8 mouse cellular contexts compared by ENCODE assay signal in genomic region chr6:119902204-119903080, GRCm38 (mm10). TPM values are rescaled to one million over a fixed set of nuclear protein-coding genes. Genes with fewer than 3 reads are reported as not detected.
DNase-seq lines count a peak whose midpoint lies in the region; ATAC-seq and TF ChIP-seq lines count a peak whose summit lies in the region.

Rad52 (plus strand) TSS chr6:119902698.

- peaks cover 14% of the 10 kb centered on the region for H3K4me1 ChIP-seq in hindbrain, embryonic 10.5 days (replicated peaks)
- peaks cover 5% of the 10 kb centered on the region for H3K4me1 ChIP-seq in lung, postnatal 0 days (ENCODE audit: insufficient read depth, low read depth, low read length)

- H3K9ac ChIP-seq in lung, postnatal 0 days (replicated peaks; ENCODE audit: low read depth), result peak within 1 kb of the TSS; percentile 87

- H3K4me3 ChIP-seq in hindbrain, embryonic 10.5 days, result peak within 1 kb of the TSS; percentile 95
- H3K4me3 ChIP-seq in lung, postnatal 0 days (ENCODE audit: low read depth, low read length), result peak within 1 kb of the TSS; percentile 74

- H3K9me3 ChIP-seq in hindbrain, embryonic 10.5 days, result no peaks in the 10 kb centered on the region
- H3K9me3 ChIP-seq in lung, postnatal 0 days (ENCODE audit: low read length), result no peaks in the 10 kb centered on the region

- no peaks in the 10 kb centered on the region for H3K27me3 ChIP-seq in hindbrain, embryonic 10.5 days (ENCODE audit: insufficient read depth, poor library complexity, severe bottlenecking)
- H3K27me3 ChIP-seq in lung, postnatal 0 days (replicated peaks; ENCODE audit: insufficient read depth, low read length), result no peaks in the 10 kb centered on the region

- H3K27ac ChIP-seq in hindbrain, embryonic 10.5 days, result peak within 1 kb of the TSS; percentile 95
- peak within 1 kb of the TSS; percentile 92 for H3K27ac ChIP-seq in lung, postnatal 0 days (ENCODE audit: low read length)

- 1% methylated on average over 67 of the region's 67 CpGs for WGBS in hindbrain, embryonic 10.5 days
- WGBS in lung, postnatal 0 days, result 2% methylated on average over 66 of the region's 67 CpGs

- peak; percentile 89 for DNase-seq in MEL-GATA-1-ER (ENCODE audit: extremely low read depth, low read depth)
- peak; percentile 87 for DNase-seq in cerebellum, adult 8-10 months
- peak; percentile 90 for DNase-seq in hindbrain, embryonic 10.5 days (ENCODE audit: low spot score)
- DNase-seq in layer of hippocampus, adult 9-11 months, result peak; percentile 88
- DNase-seq in lung, postnatal 0 days (ENCODE audit: low spot score), result peak; percentile 97
- DNase-seq in ovary, postnatal 14 days (ENCODE audit: low spot score), result peak; percentile 69
- DNase-seq in thymus, postnatal 14 days, result peak; percentile 88

- ATAC-seq in frontal cortex, adult (ENCODE audit: low TSS enrichment), result peak; percentile 79
- ATAC-seq in lung, postnatal 0 days, result peak; percentile 89

- TF ChIP-seq EP300 in lung, postnatal 0 days (IDR thresholded peaks at IDR 0.05), result peak; percentile 43

- H3K36me3 ChIP-seq in hindbrain, embryonic 10.5 days, result peaks cover 16% of the 10 kb centered on the region
- H3K36me3 ChIP-seq in lung, postnatal 0 days (ENCODE audit: insufficient read depth, low read length), result no peaks in the 10 kb centered on the region

- H3K4me2 ChIP-seq in lung, postnatal 0 days (replicated peaks; ENCODE audit: low read depth, low read length), result peak within 1 kb of the TSS; percentile 78

- no peak for TF ChIP-seq CTCF in lung, postnatal 0 days (IDR thresholded peaks at IDR 0.05)

RNA-seq across cellular contexts. Expression of gene Rad52, which starts in this region (rescaled TPM):
- polyA plus RNA-seq in hindbrain, embryonic 10.5 days (2016; fragmentation: Nextera tagmentation; extraction: Ambion mirVana), result 18.7 and 21.2 TPM in 2 replicates
- 11.9 and 13.7 TPM in 2 replicates for polyA plus RNA-seq in lung, postnatal 0 days (2015; fragmentation: Nextera tagmentation; extraction: Ambion mirVana)

Comparison
In these comparisons a context has a peak if more than half of its experiments do, and no peak if none do; other contexts are left out.
1. Peak in every context shown above with its lines: DNase-seq, ATAC-seq, H3K4me3 ChIP-seq and H3K27ac ChIP-seq.